Mouse (Mus musculus) liver, embryonic 11.5 days (tissue): ENCODE measurements at regions not wholly inside any gene's neighbourhood (a gene's known extent, or its start where the extent isn't known, plus 50 kb on each side); places are given as distances from the start of the nearest gene placed in this dataset.

Experiments used
- ATAC-seq: fragments of 200-750 bp; cut with Nextera tagmentation; replicated peaks from 2 replicates; pipeline ENCODE4 v1.8.0; 2017; ENCODE audit warnings: moderate number of reproducible peaks, mild to moderate bottlenecking, moderate TSS enrichment, moderate library complexity; ENCODE audit not compliant: low FRiP score
- DNase-seq: peaks from one replicate; pipeline ENCODE4 v3.0.0-alpha.2; 2017; ENCODE audit warnings: low spot score
- H3K27ac ChIP-seq: fragments of 300-500 bp; sonication (generic); 2 replicates; pipeline ENCODE4 v1.5.1; 2014; ENCODE audit warnings: mild to moderate bottlenecking, low read depth, low read length, control low read depth
- H3K27me3 ChIP-seq: fragments of 300-500 bp; sonication (generic); replicated peaks from 2 replicates; pipeline ENCODE4 v1.6.1; 2014; ENCODE audit warnings: low read length, mixed read lengths; ENCODE audit not compliant: control insufficient read depth, insufficient read depth
- H3K36me3 ChIP-seq: fragments of 300-500 bp; sonication (generic); 2 replicates; pipeline ENCODE4 v1.6.1; 2014; ENCODE audit warnings: mild to moderate bottlenecking, low read length, moderate library complexity, mixed read lengths; ENCODE audit not compliant: control insufficient read depth, insufficient read depth
- H3K4me1 ChIP-seq: fragments of 300-500 bp; sonication (generic); replicated peaks from 2 replicates; pipeline ENCODE4 v1.6.1; 2014; ENCODE audit warnings: low read length, mixed read lengths; ENCODE audit not compliant: control insufficient read depth, insufficient read depth
- H3K4me2 ChIP-seq: fragments of 300-500 bp; sonication (generic); 2 replicates; pipeline ENCODE4 v1.6.1; 2014; ENCODE audit warnings: mild to moderate bottlenecking, control low read depth, moderate library complexity
- H3K4me3 ChIP-seq: fragments of 300-500 bp; sonication (generic); 2 replicates; pipeline ENCODE4 v1.5.1; 2014; ENCODE audit warnings: low read depth, low read length, control low read depth
- H3K9ac ChIP-seq: fragments of 300-500 bp; sonication (generic); 2 replicates; pipeline ENCODE4 v1.6.1; 2014; ENCODE audit warnings: low read depth, low read length, control low read depth
- H3K9me3 ChIP-seq: fragments of 300-500 bp; sonication (generic); 2 replicates; pipeline ENCODE4 v1.6.1; 2016; ENCODE audit warnings: low read length, inconsistent platforms, mixed read lengths; ENCODE audit not compliant: control insufficient read depth
- WGBS: fragments of 180-500 bp; shearing (Covaris S2); extraction: QIAGEN DNeasy Blood & Tissue Kit; methylation state at CpG from one replicate; pipeline ENCODE4 v1.1.7; 2014; 5-methylcytosine and 5-hydroxymethylcytosine counted together

- H3K27me3 ChIP-seq = no peaks in the 10 kb centered on the region
- no peaks in the 10 kb centered on the region for H3K9me3 ChIP-seq
- H3K9ac ChIP-seq = no peak overlapping the region
- H3K27ac ChIP-seq = no peak overlapping the region
- DNase-seq (no peak), ATAC-seq (no peak)
- no peak overlapping the region for H3K4me3 ChIP-seq
- H3K4me2 ChIP-seq = no peak overlapping the region
- no peaks in the 10 kb centered on the region for H3K4me1 ChIP-seq
- 26% methylated on average over 9 of the region's 9 CpGs for WGBS
- H3K36me3 ChIP-seq = no peaks in the 10 kb centered on the region
Measured at GRCm38 (mm10) chr5:128491155-128491554, 58.3 kb upstream of the Tmem132d start.

GRCm38 (mm10) chr5:128488872-128489580 is 56.1 kb upstream of the Tmem132d start:
- WGBS = 71% methylated on average over 4 of the region's 4 CpGs
- Histone ChIP-seq H3K9me3 (no peaks in the 10 kb centered on the region), H3K4me1 (no peaks in the 10 kb centered on the region), H3K9ac (no peak overlapping the region), H3K4me3 (no peak overlapping the region), H3K36me3 (no peaks in the 10 kb centered on the region), H3K27ac (no peak overlapping the region), H3K27me3 (no peaks in the 10 kb centered on the region; the same call in 1 of the 2 replicates), H3K4me2 (no peak overlapping the region)
- no peak for DNase-seq
- ATAC-seq = no peak

GRCm38 (mm10) chr5:128487371-128487770 is 54.5 kb upstream of the Tmem132d start:
- Histone ChIP-seq H3K27me3 (peaks cover 11% of the 10 kb centered on the region), H3K4me2 (no peak overlapping the region), H3K9ac (no peak overlapping the region), H3K4me3 (no peak overlapping the region), H3K4me1 (no peaks in the 10 kb centered on the region), H3K27ac (no peak overlapping the region), H3K9me3 (no peaks in the 10 kb centered on the region), H3K36me3 (no peaks in the 10 kb centered on the region)
- WGBS = 68% methylated on average over 3 of the region's 3 CpGs
- no peak for DNase-seq
- no peak for ATAC-seq

- DNase-seq = no peak
- WGBS = 40% methylated on average over 6 of the region's 6 CpGs
- H3K27ac ChIP-seq = no peak overlapping the region
- peaks cover 11% of the 10 kb centered on the region for H3K27me3 ChIP-seq
- H3K9ac ChIP-seq = no peak overlapping the region
- H3K36me3 ChIP-seq = no peaks in the 10 kb centered on the region
- no peak overlapping the region for H3K4me3 ChIP-seq
- H3K4me1 ChIP-seq = no peaks in the 10 kb centered on the region
- ATAC-seq = no peak
- H3K4me2 ChIP-seq = no peak overlapping the region
- H3K9me3 ChIP-seq = no peaks in the 10 kb centered on the region
Measured at GRCm38 (mm10) chr5:128484116-128484515, 51.2 kb upstream of the Tmem132d start.

- H3K4me2 ChIP-seq = no peak overlapping the region
- H3K27ac ChIP-seq = no peak overlapping the region
- DNase-seq = no peak
- H3K36me3 ChIP-seq = no peaks in the 10 kb centered on the region
- no peaks in the 10 kb centered on the region for H3K4me1 ChIP-seq
- no peak overlapping the region for H3K4me3 ChIP-seq
- ATAC-seq = no peak
- WGBS = 12% methylated on average over 13 of the region's 13 CpGs
- H3K9me3 ChIP-seq = no peaks in the 10 kb centered on the region
- peaks cover 11% of the 10 kb centered on the region for H3K27me3 ChIP-seq
- H3K9ac ChIP-seq = no peak overlapping the region
Measured at GRCm38 (mm10) chr5:128483441-128483810, 50.5 kb upstream of the Tmem132d start.

GRCm38 (mm10) chr5:128482617-128483440 is 50.0 kb upstream of the Tmem132d start:
- H3K4me1 ChIP-seq = no peaks in the 10 kb centered on the region
- no peak overlapping the region for H3K27ac ChIP-seq
- H3K36me3 ChIP-seq = no peaks in the 10 kb centered on the region
- H3K9me3 ChIP-seq = no peaks in the 10 kb centered on the region
- whole genome bisulfite sequencing = 10% methylated on average over 20 of the region's 20 CpGs
- ATAC-seq (no peak), DNase-seq (no peak)
- H3K9ac ChIP-seq = no peak overlapping the region
- H3K27me3 ChIP-seq = peaks cover 11% of the 10 kb centered on the region
- no peak overlapping the region for H3K4me2 ChIP-seq
- H3K4me3 ChIP-seq = no peak overlapping the region
